Mouse (Mus musculus): ENCODE measurements at regions not wholly inside any gene's neighbourhood (a gene's known extent, or its start where the extent isn't known, plus 50 kb on each side); places are given as distances from the start of the nearest gene placed in this dataset.

DNA sequence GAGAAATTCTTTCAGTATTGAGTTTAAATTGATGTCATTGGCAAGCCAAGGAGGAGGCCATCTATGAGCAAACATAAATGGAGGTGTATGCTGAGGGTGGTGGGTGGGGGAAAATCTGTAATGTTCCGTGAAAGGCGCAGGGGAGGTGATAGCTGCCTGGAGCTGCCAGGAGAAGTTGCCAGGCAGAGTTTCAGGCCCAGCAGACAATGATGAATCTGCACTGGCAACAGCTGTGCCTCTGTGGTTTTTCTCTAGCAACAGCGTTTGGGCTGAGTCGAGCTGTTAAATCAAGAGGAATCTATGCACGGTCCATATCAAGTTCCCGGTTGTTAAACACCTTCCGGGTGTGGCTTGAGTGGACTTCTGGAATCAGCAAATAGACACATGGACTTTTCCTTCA lies 120.7 kb upstream of the Lhx8 start:
- Histone ChIP-seq H3K9me3 (ENCODE audit: control insufficient read depth, low read length) (no peaks in the 10 kb centered on the region; the same call in 1 of the 2 replicates), H3K9ac (ENCODE audit: low read depth, low read length) (no peak overlapping the region), H3K27ac (ENCODE audit: low read depth, low read length) (no peak overlapping the region), H3K4me3 (ENCODE audit: low read length) (no peak overlapping the region), H3K27me3 (ENCODE audit: control insufficient read depth, insufficient read depth, low read length) (no peaks in the 10 kb centered on the region), H3K4me1 (ENCODE audit: control insufficient read depth, insufficient read depth, low read length) (no peaks in the 10 kb centered on the region), H3K4me2 (replicated peaks; ENCODE audit: low read depth, low read length) (no peak overlapping the region), H3K36me3 (ENCODE audit: control insufficient read depth, insufficient read depth, low read length) (no peaks in the 10 kb centered on the region)
- no peak for ATAC-seq (ENCODE audit: low FRiP score, low TSS enrichment)
- WGBS: 51% methylated on average over 7 of the region's 7 CpGs

DNA sequence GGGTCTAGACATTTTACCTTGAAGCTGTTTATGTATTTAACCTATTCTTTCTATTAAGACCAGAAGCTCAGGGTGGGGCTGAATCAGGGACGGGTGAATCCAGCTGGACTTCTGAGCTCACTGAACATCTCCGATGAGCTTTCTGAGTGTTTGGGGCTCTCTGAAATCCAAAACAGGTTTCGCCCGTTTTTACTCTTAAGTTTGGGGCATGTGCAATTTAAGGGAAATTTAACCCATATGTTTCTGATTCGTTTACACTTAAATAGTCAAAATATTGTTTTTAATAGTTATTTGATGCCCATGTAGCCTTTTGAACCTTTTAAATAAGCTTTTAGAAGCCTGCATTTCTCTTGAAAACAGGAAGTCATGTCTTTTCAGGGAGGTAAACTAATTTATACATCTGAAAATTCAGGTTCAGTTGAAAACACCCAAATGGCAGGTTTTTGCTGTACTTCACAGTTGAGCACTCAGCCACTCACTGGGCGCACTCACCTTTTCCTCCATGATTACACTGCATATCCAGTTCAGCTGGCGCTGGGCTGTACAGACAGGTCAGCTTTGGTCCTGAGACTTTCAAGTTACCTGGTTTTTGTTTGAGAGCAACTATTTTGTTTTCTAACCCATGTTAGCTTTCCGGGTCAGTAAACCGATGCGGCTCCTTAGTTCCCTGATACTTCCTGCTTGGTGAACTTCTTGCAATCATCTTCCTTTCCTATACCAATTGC lies 113.1 kb upstream of the Lhx8 start:
- no peak for ATAC-seq (ENCODE audit: low FRiP score, low TSS enrichment)
- H3K4me2 ChIP-seq (replicated peaks; ENCODE audit: low read depth, low read length): no peak overlapping the region
- no peaks in the 10 kb centered on the region; the same call in 1 of the 2 replicates for H3K9me3 ChIP-seq (ENCODE audit: control insufficient read depth, low read length)
- no peak overlapping the region for H3K9ac ChIP-seq (ENCODE audit: low read depth, low read length)
- no peak overlapping the region for H3K4me3 ChIP-seq (ENCODE audit: low read length)
- 78% methylated on average over 10 of the region's 10 CpGs for WGBS
- H3K27me3 ChIP-seq (ENCODE audit: control insufficient read depth, insufficient read depth, low read length): no peaks in the 10 kb centered on the region
- H3K4me1 ChIP-seq (ENCODE audit: control insufficient read depth, insufficient read depth, low read length): no peaks in the 10 kb centered on the region
- no peaks in the 10 kb centered on the region for H3K36me3 ChIP-seq (ENCODE audit: control insufficient read depth, insufficient read depth, low read length)
- H3K27ac ChIP-seq (ENCODE audit: low read depth, low read length): no peak overlapping the region

DNA sequence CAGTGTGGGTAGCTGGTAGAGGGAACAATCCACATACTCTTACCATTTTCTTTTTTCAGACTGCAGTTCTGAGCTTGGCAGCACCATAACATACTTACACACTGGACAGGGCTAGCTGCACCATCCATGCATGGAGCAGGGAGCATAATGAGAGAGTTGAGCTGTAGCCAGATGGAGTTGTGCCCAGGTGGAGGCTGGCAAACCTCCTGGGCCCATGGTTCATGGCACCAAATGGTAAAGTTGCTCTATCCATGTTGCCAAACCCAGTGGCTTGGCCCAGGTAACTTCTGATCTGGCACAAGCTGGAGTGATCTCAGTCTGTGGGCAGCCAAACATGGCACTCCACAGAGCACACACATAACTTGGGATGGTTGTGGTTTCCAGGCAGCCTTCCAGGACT lies 111.0 kb upstream of the Lhx8 start:
- H3K4me2 ChIP-seq (replicated peaks; ENCODE audit: low read depth, low read length): no peak overlapping the region
- H3K27ac ChIP-seq (ENCODE audit: low read depth, low read length): no peak overlapping the region

DNA sequence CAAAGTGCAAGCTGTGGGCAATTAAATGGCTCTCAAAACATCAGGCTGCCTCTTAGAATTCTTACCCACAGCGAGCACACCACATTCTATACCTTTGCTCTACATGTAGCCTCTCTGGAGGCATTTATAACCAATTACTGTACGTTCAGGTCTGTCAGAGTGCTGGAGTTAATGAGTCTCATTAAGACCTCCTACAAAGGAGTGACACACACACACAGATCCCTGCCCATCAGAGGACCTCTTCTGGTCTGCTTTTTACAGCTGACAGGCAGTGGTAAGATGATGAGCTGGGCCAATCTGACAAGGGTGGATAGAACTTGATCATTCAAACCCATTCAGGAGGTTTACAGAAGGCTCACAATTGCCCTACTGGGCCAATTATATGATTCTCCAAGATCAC lies 110.4 kb upstream of the Lhx8 start:
- Histone ChIP-seq H3K9ac (ENCODE audit: low read depth, low read length) (no peak overlapping the region), H3K4me3 (ENCODE audit: low read length) (no peak overlapping the region), H3K27ac (ENCODE audit: low read depth, low read length) (no peak overlapping the region), H3K36me3 (ENCODE audit: control insufficient read depth, insufficient read depth, low read length) (no peaks in the 10 kb centered on the region), H3K4me1 (ENCODE audit: control insufficient read depth, insufficient read depth, low read length) (no peaks in the 10 kb centered on the region), H3K9me3 (ENCODE audit: control insufficient read depth, low read length) (peaks cover 6% of the 10 kb centered on the region; the same call in 1 of the 2 replicates), H3K27me3 (ENCODE audit: control insufficient read depth, insufficient read depth, low read length) (no peaks in the 10 kb centered on the region), H3K4me2 (replicated peaks; ENCODE audit: low read depth, low read length) (no peak overlapping the region)
- WGBS: 58% methylated on average over 2 of the region's 2 CpGs
- no peak for ATAC-seq (ENCODE audit: low FRiP score, low TSS enrichment)

More for the DNA sequence above, 111.0 kb upstream of the Lhx8 start:
- H3K4me1 ChIP-seq (ENCODE audit: control insufficient read depth, insufficient read depth, low read length): no peaks in the 10 kb centered on the region
- H3K36me3 ChIP-seq (ENCODE audit: control insufficient read depth, insufficient read depth, low read length): no peaks in the 10 kb centered on the region
- H3K9ac ChIP-seq (ENCODE audit: low read depth, low read length): no peak overlapping the region
- peaks cover 5% of the 10 kb centered on the region; the same call in 1 of the 2 replicates for H3K9me3 ChIP-seq (ENCODE audit: control insufficient read depth, low read length)
- no peaks in the 10 kb centered on the region for H3K27me3 ChIP-seq (ENCODE audit: control insufficient read depth, insufficient read depth, low read length)
- ATAC-seq (ENCODE audit: low FRiP score, low TSS enrichment): no peak
- H3K4me3 ChIP-seq (ENCODE audit: low read length): no peak overlapping the region

DNA sequence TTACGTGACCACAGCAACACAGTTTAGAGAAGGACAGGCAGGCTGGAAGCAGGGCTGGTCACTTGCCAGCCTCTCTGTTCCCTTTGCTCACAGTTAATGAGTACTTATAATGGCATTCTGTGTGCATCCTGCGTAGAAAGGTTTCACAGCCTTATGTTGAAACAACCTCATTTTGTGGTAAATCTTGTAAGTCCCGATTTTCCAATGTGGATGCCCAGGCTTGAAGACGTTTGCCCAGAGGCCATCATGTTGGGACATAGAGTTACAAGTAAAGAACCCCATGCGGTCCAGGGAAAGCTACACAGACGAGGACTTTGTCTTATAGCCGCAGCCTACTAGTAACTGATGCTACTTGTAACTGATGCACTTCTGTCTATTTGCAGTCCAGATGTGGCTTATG lies 100.4 kb upstream of the Lhx8 start:
- no peak for ATAC-seq (ENCODE audit: low FRiP score, low TSS enrichment)
- no peaks in the 10 kb centered on the region for H3K27me3 ChIP-seq (ENCODE audit: control insufficient read depth, insufficient read depth, low read length)
- no peak overlapping the region for H3K4me2 ChIP-seq (replicated peaks; ENCODE audit: low read depth, low read length)
- H3K4me1 ChIP-seq (ENCODE audit: control insufficient read depth, insufficient read depth, low read length): no peaks in the 10 kb centered on the region
- whole genome bisulfite sequencing: 81% methylated on average over 7 of the region's 7 CpGs
- H3K4me3 ChIP-seq (ENCODE audit: low read length): no peak overlapping the region
- no peaks in the 10 kb centered on the region for H3K36me3 ChIP-seq (ENCODE audit: control insufficient read depth, insufficient read depth, low read length)
- H3K27ac ChIP-seq (ENCODE audit: low read depth, low read length): no peak overlapping the region
- no peaks in the 10 kb centered on the region for H3K9me3 ChIP-seq (ENCODE audit: control insufficient read depth, low read length)
- no peak overlapping the region for H3K9ac ChIP-seq (ENCODE audit: low read depth, low read length)

DNA sequence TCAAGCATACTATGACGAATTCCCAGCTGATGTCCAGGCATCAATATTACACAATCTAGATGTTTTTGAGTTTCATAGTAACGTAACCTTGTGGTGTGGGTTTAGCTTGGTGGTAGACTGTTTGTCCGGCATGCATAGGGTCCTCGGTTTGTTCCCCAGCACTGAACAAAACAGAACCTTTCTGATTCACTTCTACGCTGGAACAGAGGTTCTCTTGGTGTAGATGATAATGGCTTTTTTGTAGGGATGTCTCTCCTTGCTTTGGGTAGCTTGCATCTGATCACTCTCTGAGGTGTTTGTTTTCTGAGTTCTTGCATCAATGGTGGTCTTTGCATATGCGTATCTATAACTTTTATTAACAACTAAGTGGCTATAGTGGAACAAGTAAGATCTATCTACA lies 99.2 kb upstream of the Lhx8 start:
- no peak overlapping the region for H3K27ac ChIP-seq (ENCODE audit: low read depth, low read length)
- ATAC-seq (ENCODE audit: low FRiP score, low TSS enrichment): no peak

DNA sequence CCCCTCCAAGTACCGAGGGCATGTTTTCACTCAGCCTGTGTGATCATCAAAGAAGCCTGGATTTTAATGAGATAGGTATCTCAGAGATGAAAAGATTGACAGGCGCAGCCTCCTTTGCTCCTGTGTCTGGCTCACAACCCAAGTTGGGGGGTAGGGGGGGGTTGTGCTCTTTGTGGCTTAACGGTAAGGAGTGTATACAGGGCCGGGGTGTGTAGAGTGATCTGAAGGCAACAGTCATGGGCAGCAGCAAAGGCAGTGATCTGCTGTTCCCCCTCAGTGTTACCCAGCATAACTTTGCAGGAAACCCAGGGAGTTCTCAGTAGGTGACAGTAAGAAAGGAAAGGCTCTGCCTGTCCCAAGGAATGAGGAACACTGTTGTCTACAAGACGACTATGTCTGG lies 94.1 kb upstream of the Lhx8 start:
- no peak overlapping the region for H3K9ac ChIP-seq (ENCODE audit: low read depth, low read length)
- H3K4me1 ChIP-seq (ENCODE audit: control insufficient read depth, insufficient read depth, low read length): no peaks in the 10 kb centered on the region
- H3K36me3 ChIP-seq (ENCODE audit: control insufficient read depth, insufficient read depth, low read length): no peaks in the 10 kb centered on the region
- 76% methylated on average over 5 of the region's 5 CpGs for WGBS
- H3K4me3 ChIP-seq (ENCODE audit: low read length): no peak overlapping the region
- H3K4me2 ChIP-seq (replicated peaks; ENCODE audit: low read depth, low read length): no peak overlapping the region
- ATAC-seq (ENCODE audit: low FRiP score, low TSS enrichment): no peak
- H3K27ac ChIP-seq (ENCODE audit: low read depth, low read length): no peak overlapping the region
- H3K9me3 ChIP-seq (ENCODE audit: control insufficient read depth, low read length): no peaks in the 10 kb centered on the region
- no peaks in the 10 kb centered on the region for H3K27me3 ChIP-seq (ENCODE audit: control insufficient read depth, insufficient read depth, low read length)

More for the DNA sequence above, 99.2 kb upstream of the Lhx8 start:
- no peaks in the 10 kb centered on the region for H3K4me1 ChIP-seq (ENCODE audit: control insufficient read depth, insufficient read depth, low read length)
- H3K4me2 ChIP-seq (replicated peaks; ENCODE audit: low read depth, low read length): no peak overlapping the region
- 94% methylated on average over 6 of the region's 6 CpGs for WGBS
- no peak overlapping the region for H3K9ac ChIP-seq (ENCODE audit: low read depth, low read length)
- H3K36me3 ChIP-seq (ENCODE audit: control insufficient read depth, insufficient read depth, low read length): no peaks in the 10 kb centered on the region
- no peaks in the 10 kb centered on the region for H3K27me3 ChIP-seq (ENCODE audit: control insufficient read depth, insufficient read depth, low read length)
- H3K4me3 ChIP-seq (ENCODE audit: low read length): no peak overlapping the region
- no peaks in the 10 kb centered on the region for H3K9me3 ChIP-seq (ENCODE audit: control insufficient read depth, low read length)

DNA sequence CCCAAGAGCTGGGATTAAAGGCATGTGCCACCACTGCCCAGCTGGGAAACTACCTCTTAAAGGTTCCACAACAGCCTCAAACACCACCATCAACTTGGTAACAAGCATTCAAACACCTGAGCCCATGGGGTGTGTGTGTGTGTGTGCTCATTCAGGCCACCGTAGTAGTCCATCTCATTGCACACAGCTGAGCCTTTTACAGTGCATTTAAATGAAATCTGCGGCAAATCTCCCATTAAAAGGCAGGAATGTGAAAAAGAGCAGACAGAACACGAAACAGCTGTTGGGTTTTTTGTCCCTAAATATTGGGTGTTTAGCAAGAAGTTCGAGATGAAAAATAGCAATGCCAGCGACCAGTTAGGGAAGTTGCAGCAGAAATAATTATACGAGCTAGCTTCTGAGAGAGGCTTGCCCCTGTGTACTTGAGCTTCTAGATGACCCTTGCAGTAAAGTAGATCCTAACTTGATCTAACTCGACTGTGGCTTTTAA lies 91.0 kb upstream of the Lhx8 start:
- no peak for ATAC-seq (ENCODE audit: low FRiP score, low TSS enrichment)
- Histone ChIP-seq H3K36me3 (ENCODE audit: control insufficient read depth, insufficient read depth, low read length) (no peaks in the 10 kb centered on the region), H3K4me3 (ENCODE audit: low read length) (no peak overlapping the region), H3K9ac (ENCODE audit: low read depth, low read length) (no peak overlapping the region), H3K9me3 (ENCODE audit: control insufficient read depth, low read length) (no peaks in the 10 kb centered on the region), H3K4me1 (ENCODE audit: control insufficient read depth, insufficient read depth, low read length) (no peaks in the 10 kb centered on the region), H3K27ac (ENCODE audit: low read depth, low read length) (no peak overlapping the region), H3K27me3 (ENCODE audit: control insufficient read depth, insufficient read depth, low read length) (no peaks in the 10 kb centered on the region), H3K4me2 (replicated peaks; ENCODE audit: low read depth, low read length) (no peak overlapping the region)
- WGBS: 64% methylated on average over 7 of the region's 7 CpGs

DNA sequence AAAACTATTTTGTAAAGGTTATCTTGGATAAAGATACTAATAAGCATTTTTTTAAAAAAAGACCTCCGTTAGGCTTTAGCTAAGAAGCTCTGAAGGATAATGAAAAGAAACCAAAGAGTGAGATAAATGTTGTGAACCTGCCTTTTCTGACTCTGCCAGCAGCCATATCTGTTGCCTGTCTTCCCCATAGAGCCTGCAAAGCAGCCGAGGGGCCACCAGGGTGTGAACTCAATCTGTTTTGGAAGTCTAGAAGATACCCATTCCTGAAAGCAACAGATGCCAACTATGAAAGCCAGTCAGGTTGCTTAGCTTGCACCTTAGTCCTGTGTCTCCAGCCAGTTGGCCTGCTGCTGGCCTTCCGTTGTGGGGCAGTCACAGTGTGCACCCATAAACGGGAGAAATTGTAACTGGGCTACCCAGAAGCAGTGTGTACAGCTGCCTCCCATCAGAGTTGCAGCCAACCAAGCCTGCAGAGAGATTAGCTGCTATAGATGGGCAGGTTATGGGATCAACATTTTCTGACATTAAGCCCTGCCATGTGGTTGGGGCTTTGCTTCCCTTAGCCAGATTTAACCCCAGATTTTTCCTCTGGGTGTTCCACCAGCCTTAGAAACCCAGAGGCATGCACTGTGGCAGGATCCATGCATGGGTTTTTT lies 87.8 kb upstream of the Lhx8 start:
- no peak overlapping the region for H3K4me2 ChIP-seq (replicated peaks; ENCODE audit: low read depth, low read length)
- no peaks in the 10 kb centered on the region for H3K9me3 ChIP-seq (ENCODE audit: control insufficient read depth, low read length)
- H3K27me3 ChIP-seq (ENCODE audit: control insufficient read depth, insufficient read depth, low read length): no peaks in the 10 kb centered on the region
- H3K4me3 ChIP-seq (ENCODE audit: low read length): no peak overlapping the region
- H3K27ac ChIP-seq (ENCODE audit: low read depth, low read length): no peak overlapping the region
- 64% methylated on average over 4 of the region's 4 CpGs for WGBS
- no peak for ATAC-seq (ENCODE audit: low FRiP score, low TSS enrichment)
- H3K4me1 ChIP-seq (ENCODE audit: control insufficient read depth, insufficient read depth, low read length): no peaks in the 10 kb centered on the region
- H3K9ac ChIP-seq (ENCODE audit: low read depth, low read length): no peak overlapping the region
- no peaks in the 10 kb centered on the region for H3K36me3 ChIP-seq (ENCODE audit: control insufficient read depth, insufficient read depth, low read length)

All from kidney, embryonic 14.5 days (tissue).